Mouse (Mus musculus) cerebellum, postnatal 4 days (tissue): Measurements from ENCODE around the gene Lmbrd1.
"Not testable (repeated sequence)": the region's sequence is repeated elsewhere in the genome, so short reads cannot be mapped to it uniquely, and the experiment has no call there.

Experiments used
- DNase-seq, 2 experiments: peaks; one replicate each; pipeline ENCODE4 v3.0.0; 2022; ENCODE audit warnings: low spot score in 2 of 2, mixed read lengths in 1 of 2

Gene Lmbrd1

DNA sequence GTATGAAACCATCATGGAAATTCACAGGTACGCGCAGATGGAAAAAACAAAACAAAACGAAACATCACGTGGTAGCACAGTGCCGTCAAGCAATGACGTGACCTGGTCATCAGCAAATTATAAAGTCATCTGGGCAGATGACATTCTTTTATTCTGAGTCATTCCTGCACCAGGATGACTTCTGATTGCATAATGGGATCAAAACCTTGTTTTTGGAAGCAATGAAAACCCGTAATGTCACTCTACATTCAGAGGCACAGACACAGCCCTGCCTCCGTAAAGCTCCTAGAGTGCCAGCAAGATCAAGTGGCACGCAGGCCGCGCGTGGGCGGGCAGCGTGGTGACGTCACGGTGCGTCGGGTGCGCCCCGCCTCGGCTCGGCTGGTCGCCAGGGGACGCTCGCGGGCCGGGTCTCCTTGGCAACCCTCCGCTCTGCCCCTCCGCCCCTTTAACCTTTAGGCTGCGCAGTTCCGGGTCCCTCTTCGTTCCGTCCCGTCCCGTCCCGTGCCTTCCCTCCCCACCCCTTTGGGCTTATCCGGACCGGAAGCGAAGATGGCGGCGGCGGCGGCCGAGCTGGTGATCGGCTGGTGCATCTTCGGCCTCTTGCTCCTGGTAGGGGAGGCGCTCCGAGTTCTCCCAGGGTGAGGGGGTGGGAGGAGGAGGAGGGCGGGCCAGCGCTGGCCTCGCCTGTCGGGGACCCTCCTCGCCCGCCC, at the start of gene Lmbrd1:
Gene Lmbrd1, plus strand, starts transcription at position 426 of the 713 bp plus-strand sequence.
- DNase-seq = peak; percentile 81 to 97

DNA sequence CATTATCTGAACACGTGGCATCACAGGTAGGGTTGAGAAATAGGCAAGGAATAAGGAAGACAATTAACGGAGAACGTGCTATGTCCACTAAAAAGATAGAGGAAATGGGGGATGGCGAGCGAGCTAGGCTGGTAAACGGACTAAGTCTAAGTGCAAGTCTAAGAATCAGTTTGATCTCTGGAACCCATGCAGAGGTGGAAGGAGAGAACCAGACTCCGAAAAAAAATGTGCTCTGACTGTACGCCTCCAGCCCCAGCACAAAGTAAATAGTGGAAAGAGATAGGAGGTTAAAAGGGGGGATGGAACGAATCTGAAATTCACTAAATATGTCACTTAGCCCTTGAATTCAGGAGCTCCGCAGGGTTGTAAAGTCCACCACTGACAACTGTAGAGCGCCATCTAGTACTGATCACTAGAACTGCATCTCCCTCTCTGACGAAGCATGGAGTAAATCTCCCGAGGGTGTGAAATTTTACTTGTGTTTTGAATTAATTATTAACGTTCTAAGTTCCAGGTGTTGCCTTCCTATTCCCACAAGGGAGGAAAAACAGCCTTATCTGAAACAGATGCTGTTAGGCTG, 44.8 kb upstream of the Lmbrd1 start:
- DNase-seq = peak in 1 of 2 experiments; percentile 18

DNA sequence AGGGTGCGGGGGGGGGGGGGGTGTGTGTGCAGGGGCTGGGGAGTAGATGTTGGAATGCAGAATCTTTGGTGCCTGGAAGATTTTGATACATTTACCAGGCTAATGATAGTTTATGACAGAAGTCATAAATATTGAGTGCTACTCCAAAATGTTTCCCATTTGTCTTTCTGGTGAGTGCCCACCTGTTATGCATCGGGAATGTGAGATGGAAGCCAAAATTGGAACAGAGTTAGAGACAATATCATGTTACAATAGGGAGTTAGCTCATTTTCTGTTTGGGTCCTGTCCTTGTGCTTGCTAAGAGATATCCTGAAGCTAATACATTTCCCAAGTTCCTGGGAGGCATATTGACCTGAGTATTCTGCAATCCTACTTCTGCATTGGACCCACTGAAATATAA, 28.3 kb upstream of the Lmbrd1 start:
- no peak for DNase-seq

DNA sequence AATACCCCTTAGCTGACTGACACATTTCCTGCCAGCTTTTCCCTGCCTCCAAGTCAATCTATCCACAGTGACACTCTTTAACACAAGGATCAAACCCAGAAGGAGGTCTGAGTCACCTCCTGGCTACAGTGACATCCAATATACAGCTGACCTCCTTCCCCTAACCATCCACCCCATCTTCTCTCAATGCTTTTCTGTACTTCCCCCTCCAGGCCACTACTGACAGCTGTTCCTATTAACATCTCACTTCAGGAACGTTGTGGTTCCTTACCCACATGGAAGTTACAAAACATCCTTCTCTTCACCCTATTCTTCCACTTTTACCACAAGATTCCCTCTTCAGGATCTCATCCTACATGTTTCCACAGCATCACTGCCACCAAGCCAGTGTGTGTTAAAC, 18.5 kb upstream of the Lmbrd1 start:
- no peak for DNase-seq

DNA sequence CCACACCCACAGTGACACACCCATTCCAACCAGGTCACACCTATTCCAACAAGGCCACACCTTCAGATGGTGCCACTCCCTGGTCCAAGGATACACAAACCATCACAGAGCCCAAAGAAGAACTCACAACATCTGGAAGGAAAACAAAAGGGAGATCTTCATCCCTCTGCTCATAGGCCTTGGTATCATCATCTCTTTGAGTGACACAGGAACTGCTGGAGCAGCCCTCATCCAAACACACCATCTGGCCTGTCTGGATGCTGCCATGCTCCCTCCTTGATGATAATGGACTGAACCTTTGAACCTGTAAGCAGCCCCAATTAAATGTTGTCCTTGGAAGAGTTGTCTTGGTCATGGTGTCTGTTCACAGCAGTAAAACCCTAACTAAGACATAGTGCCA, 17.8 kb upstream of the Lmbrd1 start:
- not testable (repeated sequence) for DNase-seq

DNA sequence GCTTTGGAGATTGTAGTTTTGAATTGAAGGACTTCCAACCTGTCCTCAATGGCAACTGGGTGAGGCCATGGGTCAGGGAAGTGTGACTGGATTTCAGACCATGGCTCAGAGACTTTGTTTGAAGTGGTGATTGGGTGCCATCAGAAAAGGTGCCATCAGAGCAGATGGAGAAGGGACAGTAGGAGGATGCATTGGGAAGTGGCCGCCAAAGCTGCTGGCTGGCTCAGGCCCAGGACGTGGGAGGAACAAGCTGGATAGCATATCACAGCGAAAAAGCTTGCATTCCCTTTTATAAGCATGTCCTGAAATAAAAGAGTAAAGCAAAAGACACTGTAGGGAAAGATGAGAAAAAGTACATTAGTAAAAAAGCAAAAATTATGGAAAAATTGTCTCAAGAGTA, 16.9 kb upstream of the Lmbrd1 start:
- no peak for DNase-seq

DNA sequence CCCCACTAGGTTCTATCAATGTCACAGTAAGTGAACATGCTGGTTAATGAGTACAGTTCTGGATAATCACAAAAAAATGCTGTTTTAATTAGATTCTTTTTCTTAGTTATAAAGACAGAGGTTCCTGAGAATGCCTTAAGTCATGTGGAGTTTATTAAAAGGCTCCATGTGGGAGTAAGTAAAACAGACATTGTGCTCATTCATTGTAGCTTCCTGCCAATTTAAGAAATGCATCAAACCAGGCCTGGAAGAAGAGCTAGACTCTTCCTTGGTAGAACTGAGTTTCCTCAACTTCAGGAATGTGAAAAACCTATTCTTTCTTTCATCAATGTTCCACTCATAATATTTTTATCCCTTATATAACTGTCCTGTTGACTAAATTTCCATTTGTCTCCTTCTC, 14.3 kb upstream of the Lmbrd1 start:
- DNase-seq = no peak

DNA sequence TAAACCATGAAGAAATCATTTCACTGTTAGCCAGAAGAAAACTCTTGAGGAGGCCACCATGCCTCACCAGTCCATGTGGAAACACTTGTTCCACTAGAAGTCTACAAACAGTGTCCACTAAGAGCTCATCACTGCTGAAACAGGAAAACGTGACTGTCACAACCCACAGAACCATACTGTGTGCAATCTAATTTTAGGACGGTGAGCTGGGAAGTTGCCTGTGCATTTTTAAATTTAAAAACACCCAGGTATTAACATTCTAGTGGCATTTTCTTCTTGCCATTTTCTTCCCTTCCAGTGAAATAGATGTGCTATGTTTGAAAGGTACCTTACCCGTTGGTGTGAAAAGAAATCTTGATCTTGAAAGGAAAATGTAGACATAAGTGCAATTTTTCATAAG, 5.2 kb upstream of the Lmbrd1 start:
- no peak for DNase-seq

DNA sequence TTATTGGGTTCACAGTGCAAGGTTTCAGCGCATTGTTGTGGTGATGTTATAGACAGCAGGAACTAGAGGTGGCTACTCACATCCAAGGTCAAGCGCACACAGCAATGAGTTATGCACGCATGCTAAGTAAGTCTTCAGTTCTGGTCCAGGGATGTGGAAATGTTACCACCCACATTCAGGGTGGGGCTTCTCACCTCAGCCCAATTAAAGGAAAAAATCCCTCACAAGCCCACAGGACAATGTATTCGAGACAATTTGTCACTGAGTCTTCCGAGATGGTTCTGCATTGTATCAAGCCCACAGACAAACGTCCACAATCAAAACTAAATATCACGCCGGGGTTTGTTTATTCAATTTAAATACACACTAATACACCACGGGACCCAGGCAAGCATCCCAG, 724 bp upstream of the Lmbrd1 start:
- peak in 1 of 2 experiments; percentile 2 for DNase-seq

DNA sequence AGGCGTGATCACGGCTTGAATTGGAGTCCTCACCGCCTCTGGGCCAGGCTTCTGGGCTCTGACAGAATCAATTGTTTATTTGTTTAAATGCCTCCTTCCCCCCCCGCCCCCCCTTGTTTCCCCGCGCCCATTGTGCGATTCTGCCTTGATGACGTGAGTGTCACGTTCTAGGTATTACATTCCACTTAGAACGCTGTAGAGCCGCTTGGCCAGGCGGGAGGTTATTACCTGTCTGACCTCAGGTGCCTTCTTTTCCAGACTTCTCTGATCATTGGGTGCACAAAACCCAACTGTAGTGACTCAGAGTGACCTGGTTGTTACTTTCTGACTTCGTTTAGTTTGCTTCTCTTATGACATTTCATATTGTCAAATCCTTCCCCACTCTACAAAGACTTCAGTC, 641 bp downstream of the Lmbrd1 start:
- DNase-seq = no peak

DNA sequence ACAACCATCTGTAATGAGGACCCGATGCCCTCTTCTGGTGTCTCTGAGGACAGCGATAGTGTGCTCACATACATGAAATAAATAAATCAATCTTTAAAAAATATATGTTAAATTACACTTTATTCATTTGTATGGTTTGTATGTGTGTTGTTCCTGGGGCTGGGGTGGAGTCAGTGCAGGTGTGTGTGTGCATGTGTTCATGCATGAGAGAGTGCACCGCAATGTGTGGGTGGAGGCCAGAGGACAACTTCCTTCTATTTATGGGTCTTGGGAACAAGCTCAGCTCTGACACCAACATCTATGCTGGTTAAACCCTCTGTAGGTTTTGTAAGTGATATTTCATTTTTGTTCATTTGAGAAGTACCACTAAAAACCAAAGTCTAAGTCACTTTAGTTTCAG, 2.6 kb downstream of the Lmbrd1 start:
- DNase-seq = no peak

DNA sequence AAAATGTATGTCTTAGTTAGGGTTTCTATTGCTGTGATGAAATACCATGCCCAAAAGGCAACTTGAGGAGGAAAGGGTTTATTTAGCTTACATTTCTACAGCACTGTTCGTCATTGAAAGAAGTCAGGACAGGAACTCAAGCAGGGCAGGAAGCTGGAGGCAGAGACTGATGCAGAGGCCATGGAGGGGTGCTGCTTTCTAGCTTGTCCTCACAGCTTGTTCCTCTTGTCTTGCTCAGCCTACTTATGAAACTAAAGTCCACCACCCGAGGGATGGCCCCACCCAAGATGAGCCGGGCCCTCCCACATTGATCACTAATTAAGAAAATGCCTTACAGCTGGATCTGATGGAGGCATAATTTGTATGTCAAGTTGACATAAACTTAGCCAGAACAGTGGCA, 3.5 kb downstream of the Lmbrd1 start:
- DNase-seq = no peak

DNA sequence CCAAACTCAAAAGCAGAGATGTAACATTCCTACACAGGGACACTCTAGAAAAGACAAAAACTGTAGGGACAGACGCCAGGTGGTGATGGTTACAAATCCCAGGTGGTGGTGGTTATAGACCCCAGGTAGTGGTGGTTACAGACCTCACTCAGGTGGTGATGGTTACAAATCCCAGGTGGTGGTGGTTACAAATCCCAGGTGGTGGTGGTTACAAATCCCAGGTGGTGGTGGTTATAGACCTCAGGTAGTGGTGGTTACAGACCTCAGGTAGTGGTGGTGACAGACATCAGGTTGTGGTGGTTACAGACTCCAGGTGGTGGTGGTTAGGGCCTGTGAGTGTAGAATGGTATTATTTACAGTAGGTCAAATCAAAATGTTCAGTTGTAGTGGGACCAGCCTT, 5.5 kb downstream of the Lmbrd1 start:
- DNase-seq = no peak

DNA sequence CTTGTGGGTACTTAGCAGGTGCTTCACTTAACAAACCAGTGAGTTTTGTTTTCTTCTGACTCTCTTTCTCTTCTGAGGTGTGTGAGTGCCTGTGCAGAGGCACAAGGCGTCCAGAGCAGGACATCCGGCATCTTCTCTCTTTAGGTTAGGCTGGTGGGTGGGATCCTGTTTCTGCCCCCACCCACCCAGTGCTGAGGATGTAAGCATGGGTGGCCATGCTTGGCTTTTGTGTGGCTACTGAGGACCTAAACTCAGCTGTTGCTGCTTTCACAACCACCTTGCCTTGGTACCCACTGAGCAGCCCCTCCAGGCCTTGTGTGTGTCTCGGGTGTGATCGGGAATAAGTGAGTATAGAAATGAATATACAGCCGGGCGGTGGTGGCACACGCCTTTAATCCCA, 7.2 kb downstream of the Lmbrd1 start:
- no peak for DNase-seq

DNA sequence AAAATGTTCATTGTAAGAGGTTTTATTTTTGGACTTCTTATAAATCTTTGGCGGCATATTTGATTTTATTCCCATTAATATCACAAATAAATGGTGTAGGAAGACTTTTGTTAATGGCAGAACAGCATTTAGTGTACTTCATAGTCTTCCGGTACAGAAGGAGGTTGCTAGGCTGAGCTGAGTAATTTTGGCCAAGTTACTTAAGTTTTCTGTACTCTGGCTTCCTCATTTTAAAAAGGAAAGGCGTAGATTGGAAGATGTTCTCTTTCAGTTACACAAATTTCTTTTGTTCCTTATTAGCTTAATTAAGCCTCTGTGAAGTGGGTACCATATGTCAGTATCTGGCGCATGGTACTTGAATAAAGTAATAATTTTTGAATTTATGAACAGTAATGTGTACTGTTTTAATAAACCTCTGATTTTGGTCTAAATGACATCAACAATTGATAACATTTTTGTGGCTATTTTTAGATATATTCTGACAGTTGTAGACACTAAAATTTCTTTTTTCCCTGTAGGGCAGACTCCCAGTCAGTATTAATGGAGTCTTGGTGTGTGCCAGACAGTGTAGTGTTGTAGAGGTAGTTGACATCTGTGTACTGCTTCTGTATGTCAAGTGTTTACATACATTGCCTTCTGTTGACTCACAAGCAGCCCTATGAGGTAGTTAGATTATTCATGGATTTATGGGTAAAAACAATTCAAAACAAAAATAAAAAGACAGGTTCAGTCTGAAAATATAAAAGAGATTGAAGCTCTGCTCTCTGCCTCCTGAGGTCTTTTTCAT, 8.0 kb downstream of the Lmbrd1 start:
- no peak for DNase-seq

DNA sequence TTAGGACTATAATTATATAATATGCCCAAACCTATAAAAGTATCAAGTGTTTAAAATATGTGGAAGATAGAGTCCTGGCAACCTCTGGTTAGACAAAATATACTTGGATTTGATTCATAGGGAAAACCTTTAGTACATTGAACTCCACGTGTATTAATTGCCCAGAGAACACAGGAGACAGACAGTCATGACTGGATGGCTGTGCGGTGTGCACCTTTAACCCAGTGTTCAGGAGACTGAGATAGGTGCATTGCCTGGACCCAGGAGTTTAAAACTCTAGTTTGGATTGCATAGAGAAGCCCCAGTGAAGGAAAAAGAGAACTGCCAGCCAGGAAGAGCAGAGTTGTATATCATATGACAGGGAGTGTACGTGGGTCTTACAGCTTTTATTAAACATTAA, 19.2 kb downstream of the Lmbrd1 start:
- DNase-seq = no peak

DNA sequence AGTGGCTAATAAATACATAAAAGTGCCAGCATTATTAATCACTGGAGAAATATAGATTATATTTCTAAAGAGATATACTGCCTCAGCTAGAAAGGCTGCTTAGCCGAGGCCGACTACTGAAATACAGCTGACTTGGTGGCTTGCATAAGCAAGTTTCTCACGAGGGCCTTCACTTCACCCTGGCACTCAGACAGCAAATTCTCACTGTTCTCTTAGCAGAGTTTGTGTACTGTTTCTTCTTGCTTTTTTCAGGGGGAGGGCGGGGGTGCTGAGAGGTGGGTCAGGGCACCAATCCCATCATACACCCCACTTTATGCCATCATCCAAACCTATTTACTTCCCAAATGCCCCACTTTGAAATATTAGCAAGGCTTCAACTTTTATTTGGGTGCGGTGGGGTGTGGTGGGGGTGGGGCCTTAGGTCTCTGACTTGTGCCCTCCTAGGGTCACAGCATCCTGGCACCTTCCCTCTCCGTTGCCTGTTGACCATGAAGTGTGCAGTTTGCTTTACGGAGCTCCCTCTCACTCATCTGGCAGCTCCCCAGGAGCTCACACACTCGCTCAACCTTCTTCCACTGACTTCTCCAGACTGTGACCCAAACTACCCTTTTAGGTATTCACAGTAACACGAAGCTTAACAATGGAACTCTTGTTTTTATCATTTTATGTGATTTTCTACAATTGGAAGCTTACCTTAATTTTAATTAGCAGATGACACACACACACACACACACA, 19.9 kb downstream of the Lmbrd1 start:
- no peak for DNase-seq

DNA sequence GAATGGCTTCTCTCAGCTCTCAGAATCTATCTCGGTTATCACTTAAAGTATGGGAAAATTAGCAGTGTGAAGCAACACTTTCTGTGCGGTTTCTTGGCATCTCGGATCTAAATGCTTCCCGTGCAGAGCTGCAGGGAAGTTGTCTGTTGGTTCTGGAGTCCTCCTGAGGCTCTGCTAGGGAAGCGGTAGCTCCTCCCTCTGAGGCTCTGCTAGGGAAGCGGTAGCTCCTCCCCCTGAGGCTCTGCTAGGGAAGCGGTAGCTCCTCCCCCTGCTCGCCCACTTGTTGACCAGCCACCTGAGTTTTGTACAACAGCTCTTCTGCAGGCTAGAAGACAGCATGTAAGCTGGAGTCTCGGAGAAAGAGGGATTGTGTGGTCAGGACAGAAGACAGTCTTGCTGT, 20.9 kb downstream of the Lmbrd1 start:
- DNase-seq = no peak

DNA sequence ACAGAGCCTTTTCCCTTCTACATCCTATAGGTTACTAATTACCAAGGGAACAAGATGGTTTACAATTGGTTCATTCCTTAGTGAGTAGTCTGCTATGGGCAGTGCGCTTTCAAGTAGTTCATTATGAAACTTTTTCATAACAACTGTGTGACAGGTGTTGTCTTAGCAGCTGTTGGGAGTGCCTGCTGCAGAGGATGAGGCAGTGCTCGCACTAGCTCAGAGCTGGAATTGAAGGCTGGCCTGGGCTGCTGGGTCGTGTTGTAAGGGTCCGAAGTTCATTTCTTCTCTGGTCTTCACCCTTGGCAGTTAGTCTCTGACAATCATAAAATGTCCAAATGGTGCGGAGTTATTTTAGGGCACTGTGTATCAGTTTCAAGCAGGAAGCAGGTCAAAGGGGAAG, 21.8 kb downstream of the Lmbrd1 start:
- no peak for DNase-seq

DNA sequence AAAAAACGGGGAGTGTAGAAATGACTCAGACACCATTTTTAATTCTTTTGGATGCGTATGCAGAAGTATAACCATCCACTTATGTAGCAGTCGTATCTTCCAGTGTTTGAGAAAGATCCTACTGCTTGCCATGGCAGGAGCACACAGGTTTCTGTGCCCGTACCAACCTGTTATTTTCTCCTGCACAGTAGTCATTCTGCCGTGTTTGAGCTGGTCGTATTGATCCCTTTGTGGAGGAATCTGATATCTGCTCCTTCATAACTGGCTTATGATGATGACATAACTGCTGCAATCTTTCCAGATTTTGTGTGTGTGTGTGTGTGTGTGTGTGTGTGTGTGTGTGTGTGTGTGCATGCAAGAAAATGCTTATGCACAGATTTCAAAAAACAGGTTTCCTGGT, 25.4 kb downstream of the Lmbrd1 start:
- no peak for DNase-seq

DNA sequence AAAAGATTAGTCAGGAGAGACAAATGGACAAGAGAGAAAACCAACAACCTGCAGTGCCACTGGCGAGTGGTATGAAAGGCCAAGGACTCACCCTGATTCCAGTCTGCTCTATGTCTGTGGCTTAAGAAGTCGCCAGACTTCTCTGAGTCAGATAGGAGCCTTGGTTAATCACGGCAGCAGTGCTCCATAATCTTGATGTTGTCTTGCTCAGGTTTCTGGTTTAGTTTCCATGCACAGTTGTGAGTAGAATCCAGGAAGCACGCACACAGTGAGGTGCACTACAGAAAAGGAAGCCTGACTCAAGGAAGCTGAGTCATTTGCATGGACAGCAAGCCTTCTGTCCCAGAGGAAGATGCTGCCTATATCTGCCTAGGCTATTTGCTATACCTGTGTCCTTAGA, 37.9 kb downstream of the Lmbrd1 start:
- no peak for DNase-seq

DNA sequence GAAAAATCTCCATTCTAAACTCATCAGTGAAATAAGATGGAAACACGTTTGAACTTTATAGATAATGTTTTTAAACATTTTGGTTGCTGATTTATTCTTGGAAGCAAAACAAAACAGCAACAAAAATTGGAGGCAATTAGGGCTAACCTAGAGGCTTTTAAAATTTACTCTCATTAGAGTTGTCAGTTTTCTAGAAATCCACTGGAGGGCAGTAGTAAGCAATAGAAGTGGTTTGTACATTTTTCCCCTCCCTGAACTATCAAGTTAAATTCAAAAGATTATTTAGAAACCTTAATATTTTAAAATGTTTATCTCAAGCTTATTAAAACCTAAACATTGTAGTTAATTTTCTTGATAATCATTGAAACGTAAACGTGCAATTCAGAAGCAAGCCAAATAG, 41.2 kb downstream of the Lmbrd1 start:
- no peak for DNase-seq
